Mouse (Mus musculus) myocyte (in vitro differentiated cells): ENCODE data around the gene Rnf181.

Experiments used
- E2F4 ChIP-seq: IDR thresholded peaks from one replicate; pipeline ENCODE4 v1.6.1; 2011; ENCODE audit warnings: mild to moderate bottlenecking, control low read depth, moderate library complexity; ENCODE audit not compliant: insufficient read depth
- MAX ChIP-seq: IDR thresholded peaks from one replicate; pipeline ENCODE4 v1.6.1; 2011; ENCODE audit warnings: low read depth, mild to moderate bottlenecking, control low read depth
- MYOD1 ChIP-seq, 3 experiments: IDR thresholded peaks; one replicate each; pipeline ENCODE4 v1.6.1; 2011; ENCODE audit warnings: control low read depth in 2 of 3, low read depth in 2 of 3, mild to moderate bottlenecking in 2 of 3, moderate library complexity in 1 of 3; ENCODE audit not compliant: insufficient read length in 2 of 3, control insufficient read depth in 1 of 3
- MYOG ChIP-seq, 3 experiments: IDR thresholded peaks; one replicate each; pipeline ENCODE4 v1.6.1; 2011; ENCODE audit warnings: control low read depth in 2 of 3, low read depth in 2 of 3, mild to moderate bottlenecking in 2 of 3; ENCODE audit not compliant: insufficient read length in 2 of 3, control insufficient read depth in 1 of 3, insufficient read depth in 1 of 3
- POLR2A ChIP-seq: IDR thresholded peaks from one replicate; pipeline ENCODE4 v1.6.1; 2011; ENCODE audit warnings: low read depth, mild to moderate bottlenecking, control low read depth, moderate library complexity; ENCODE audit not compliant: insufficient read length
- POLR2AphosphoS2 ChIP-seq: IDR thresholded peaks from one replicate; pipeline ENCODE4 v1.6.1; 2011; ENCODE audit warnings: low read depth, control low read depth; ENCODE audit not compliant: insufficient read length
- SRF ChIP-seq: IDR thresholded peaks from one replicate; pipeline ENCODE4 v1.6.1; 2011; ENCODE audit warnings: low read depth; ENCODE audit not compliant: control insufficient read depth, insufficient read length
- TCF12 ChIP-seq: IDR thresholded peaks from one replicate; pipeline ENCODE4 v1.6.1; 2011; ENCODE audit warnings: mild to moderate bottlenecking, control low read depth; ENCODE audit not compliant: poor library complexity, insufficient read depth, severe bottlenecking

GRCm38 (mm10) chr6:72357164-72358079, 9.3 kb downstream of the Rnf181 start:
- TF ChIP-seq POLR2A (no peak), MAX (no peak), POLR2AphosphoS2 (no peak), E2F4 (no peak), SRF (no peak), MYOD1 (IDR thresholded peaks at IDR 0.05; ENCODE audit: control insufficient read depth in 1 of 3, insufficient read length in 2 of 3, low read depth in 2 of 3) (no peak), MYOG (IDR thresholded peaks at IDR 0.05; ENCODE audit: control insufficient read depth in 1 of 3, insufficient read depth in 1 of 3, insufficient read length in 2 of 3, low read depth in 2 of 3) (no peak), TCF12 (no peak)
